Mouse (Mus musculus): ENCODE results near the gene Pspn. TPM values are rescaled to one million over a fixed set of nuclear protein-coding genes. Genes with fewer than 3 reads are reported as not detected.

Pspn gene
- not detected in 2 replicates for polyA plus RNA-seq (2012; rRNA removed)

- DNase-seq (ENCODE audit: low read depth, low spot score) = no peak
- WGBS = 67% methylated on average over 9 of the region's 9 CpGs
These were observed at the start of gene Pspn for GRCm38 (mm10) chr17:56999968-57000609. Pspn (minus strand) TSS chr17:57000018.

GRCm38 (mm10) chr17:57048816-57049215 lies 49.0 kb upstream of the Pspn start:
- DNase-seq (ENCODE audit: low read depth, low spot score) = no peak
- 92% methylated on average over 3 of the region's 3 CpGs for WGBS

- no peak for DNase-seq (ENCODE audit: low read depth, low spot score)
- whole genome bisulfite sequencing = 79% methylated on average over 5 of the region's 5 CpGs
These were observed 47.6 kb upstream of the Pspn start for GRCm38 (mm10) chr17:57047406-57047805.

- 68% methylated on average over 8 of the region's 8 CpGs for WGBS
- no peak for DNase-seq (ENCODE audit: low read depth, low spot score)
These were observed 41.7 kb upstream of the Pspn start, which contains the start of gene Slc25a41 for GRCm38 (mm10) chr17:57041554-57041953. Slc25a41 (minus strand) TSS chr17:57041654.

- WGBS = 45% methylated on average over 8 of the region's 8 CpGs
- no peak for DNase-seq (ENCODE audit: low read depth, low spot score)
These were observed 39.2 kb upstream of the Pspn start for GRCm38 (mm10) chr17:57038978-57039377.

- 89% methylated on average over 4 of the region's 4 CpGs for WGBS
These were observed 33.0 kb upstream of the Pspn start for GRCm38 (mm10) chr17:57032854-57033253.

GRCm38 (mm10) chr17:57031661-57032420 lies 32.0 kb upstream of the Pspn start:
- DNase-seq (ENCODE audit: low read depth, low spot score) = peak; percentile 100
- under 1% methylated on average over 38 of the region's 38 CpGs for WGBS

More at GRCm38 (mm10) chr17:57032854-57033253, 33.0 kb upstream of the Pspn start:
- no peak for DNase-seq (ENCODE audit: low read depth, low spot score)

GRCm38 (mm10) chr17:57030931-57031660 lies 31.3 kb upstream of the Pspn start, which contains the start of gene Khsrp:
Khsrp (minus strand) TSS chr17:57031522.
- 1% methylated on average over 97 of the region's 99 CpGs for WGBS
- DNase-seq (ENCODE audit: low read depth, low spot score) = no peak

- no peak for DNase-seq (ENCODE audit: low read depth, low spot score)
- 13% methylated on average over 8 of the region's 8 CpGs for WGBS
These were observed 29.9 kb upstream of the Pspn start for GRCm38 (mm10) chr17:57029691-57030090.

GRCm38 (mm10) chr17:57027471-57027870 lies 27.7 kb upstream of the Pspn start:
- WGBS = 83% methylated on average over 4 of the region's 4 CpGs

GRCm38 (mm10) chr17:57020960-57021359 lies 21.1 kb upstream of the Pspn start:
- WGBS = 83% methylated on average over 5 of the region's 5 CpGs

More at GRCm38 (mm10) chr17:57027471-57027870, 27.7 kb upstream of the Pspn start:
- DNase-seq (ENCODE audit: low read depth, low spot score) = no peak

GRCm38 (mm10) chr17:57019693-57020092 lies 19.9 kb upstream of the Pspn start:
- WGBS = 84% methylated on average over 2 of the region's 2 CpGs
- DNase-seq (ENCODE audit: low read depth, low spot score) = no peak

More at GRCm38 (mm10) chr17:57020960-57021359, 21.1 kb upstream of the Pspn start:
- no peak for DNase-seq (ENCODE audit: low read depth, low spot score)

- no peak for DNase-seq (ENCODE audit: low read depth, low spot score)
- WGBS = 79% methylated on average over 13 of the region's 13 CpGs
These were observed 12.5 kb upstream of the Pspn start for GRCm38 (mm10) chr17:57012245-57012795.

- peak; percentile 87 for DNase-seq (ENCODE audit: low read depth, low spot score)
- under 1% methylated on average over 51 of the region's 51 CpGs for WGBS
These were observed 11.7 kb upstream of the Pspn start, which contains the start of the genes Gtf2f1 and Gm17949 for GRCm38 (mm10) chr17:57011236-57012141. Gtf2f1 (minus strand) TSS chr17:57011288. Gm17949 (plus strand) TSS chr17:57011469.

- WGBS = under 1% methylated on average over 19 of the region's 19 CpGs
- no peak for DNase-seq (ENCODE audit: low read depth, low spot score)
These were observed 11.1 kb upstream of the Pspn start for GRCm38 (mm10) chr17:57010911-57011235.

- DNase-seq (ENCODE audit: low read depth, low spot score) = no peak
- WGBS = 91% methylated on average over 13 of the region's 13 CpGs
These were observed 7.5 kb upstream of the Pspn start for GRCm38 (mm10) chr17:57007137-57007905.

- no peak for DNase-seq (ENCODE audit: low read depth, low spot score)
These were observed 4.2 kb upstream of the Pspn start for GRCm38 (mm10) chr17:57003994-57004393.

GRCm38 (mm10) chr17:57001228-57001627 lies 1.4 kb upstream of the Pspn start:
- WGBS = 67% methylated on average over 8 of the region's 8 CpGs
- DNase-seq (ENCODE audit: low read depth, low spot score) = no peak

More at GRCm38 (mm10) chr17:57003994-57004393, 4.2 kb upstream of the Pspn start:
- 88% methylated on average over 7 of the region's 7 CpGs for WGBS

Measured in large intestine, adult 2 months (tissue).